Mouse (Mus musculus): ENCODE results near the gene Fam53b.

Gene Fam53b

GRCm38 (mm10) chr7:132810879-132811278 lies 2.8 kb downstream of the Fam53b start:
- DNase-seq: peak; percentile 93

- no peak for DNase-seq
These were observed 3.3 kb downstream of the Fam53b start for GRCm38 (mm10) chr7:132810368-132810767.

- no peak for DNase-seq
These were observed 4.0 kb downstream of the Fam53b start for GRCm38 (mm10) chr7:132809721-132810120.

DNA sequence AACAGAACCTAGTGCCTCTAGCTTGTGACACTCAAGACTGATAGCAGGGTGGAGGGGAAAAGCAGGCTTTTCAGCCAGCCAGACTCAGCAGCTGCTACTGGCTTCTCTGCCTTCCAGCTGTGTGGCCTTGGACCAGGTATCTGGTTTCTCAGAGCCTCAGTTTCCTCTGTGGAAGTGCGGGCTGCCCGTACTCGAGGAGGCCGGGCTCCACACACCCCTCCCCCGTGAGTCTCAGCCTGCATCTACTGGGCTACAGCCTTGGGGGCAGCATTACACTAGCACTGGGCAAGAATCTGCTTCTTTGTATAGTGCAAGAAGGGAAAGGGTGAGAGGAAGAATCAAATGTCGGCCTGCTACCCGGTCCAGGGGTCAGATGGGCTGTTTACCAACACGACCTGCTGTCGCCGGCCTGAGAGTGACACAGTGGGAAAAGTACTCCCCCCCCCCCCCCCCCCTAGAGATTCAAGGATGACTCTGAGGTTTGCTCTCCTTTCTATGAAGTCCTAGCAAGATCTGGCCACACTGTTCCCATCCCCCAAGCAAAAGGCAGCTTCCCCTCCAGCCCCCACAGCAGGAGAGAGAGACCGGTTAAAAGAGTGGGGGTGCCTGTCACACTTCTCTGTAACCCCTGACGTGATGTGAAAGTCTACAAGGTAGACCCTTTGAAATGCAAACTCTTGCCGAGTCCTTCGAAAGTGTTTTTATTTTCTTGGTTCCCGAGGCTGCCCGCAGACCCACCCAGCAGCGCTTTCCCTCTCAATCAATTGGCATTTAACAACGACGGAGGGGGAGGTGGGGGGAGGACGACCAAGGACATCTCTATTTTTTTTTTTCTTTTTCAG lies 4.6 kb downstream of the Fam53b start:
- DNase-seq: peak; percentile 44

DNA sequence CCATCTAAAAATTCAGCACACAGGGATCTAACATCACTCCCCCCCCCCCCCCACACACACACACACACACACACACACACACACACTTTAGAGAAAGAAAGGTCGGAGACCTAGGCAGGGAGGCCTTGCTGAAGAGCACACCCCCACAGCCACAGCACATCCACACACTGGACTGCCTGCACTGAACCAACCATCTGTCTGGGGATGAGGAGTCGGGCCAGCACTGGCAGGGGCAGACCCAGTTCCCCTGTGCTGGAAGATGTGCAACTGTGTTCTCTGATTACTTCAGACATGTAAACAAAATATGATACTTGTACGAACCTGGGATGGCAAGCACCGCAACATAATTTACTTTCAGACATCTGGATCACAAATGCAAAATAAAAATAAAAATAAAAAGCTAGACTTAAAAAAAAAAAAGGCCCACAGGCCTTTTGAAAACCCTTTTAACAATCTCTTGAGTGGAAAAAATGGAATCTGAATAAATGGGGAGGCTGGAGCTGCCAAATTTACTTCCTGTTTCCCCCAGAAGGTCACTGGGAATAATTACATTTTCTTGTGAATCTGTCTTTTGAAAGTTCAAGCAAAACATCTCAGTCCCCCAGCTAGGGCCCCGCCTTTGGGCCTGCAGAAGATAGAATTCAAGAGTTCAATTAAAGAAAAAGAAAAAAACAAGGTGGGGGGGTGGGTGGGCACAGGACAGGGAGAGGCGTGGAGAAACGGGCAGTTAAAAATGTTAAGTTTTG lies 5.5 kb downstream of the Fam53b start:
- no peak for DNase-seq

GRCm38 (mm10) chr7:132806926-132807857 lies 6.5 kb downstream of the Fam53b start:
- no peak for DNase-seq

GRCm38 (mm10) chr7:132806286-132806685 lies 7.4 kb downstream of the Fam53b start:
- no peak for DNase-seq

DNA sequence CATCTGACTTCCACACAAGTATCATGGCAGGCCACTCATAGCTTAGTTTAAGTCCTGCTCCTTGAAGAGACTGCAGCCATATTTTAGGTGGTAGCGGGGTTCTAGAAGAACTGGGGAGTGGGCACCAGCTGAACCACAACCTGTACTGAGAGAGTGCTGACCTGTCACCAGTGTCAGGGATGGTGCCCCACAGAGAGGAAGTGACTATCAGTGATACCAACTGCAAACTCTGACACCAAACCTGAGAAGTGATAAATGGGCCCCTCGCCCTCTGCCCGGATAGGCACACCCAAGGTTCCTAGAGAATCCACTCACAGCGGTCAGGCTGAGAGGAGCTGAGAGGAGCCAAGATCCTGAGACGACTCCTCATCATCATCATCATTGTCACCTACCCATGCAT lies 8.7 kb downstream of the Fam53b start:
- DNase-seq: peak; percentile 77

- no peak for DNase-seq
These were observed 9.2 kb downstream of the Fam53b start for GRCm38 (mm10) chr7:132804461-132804860.

GRCm38 (mm10) chr7:132803962-132804361 lies 9.7 kb downstream of the Fam53b start:
- peak; percentile 62 for DNase-seq

DNA sequence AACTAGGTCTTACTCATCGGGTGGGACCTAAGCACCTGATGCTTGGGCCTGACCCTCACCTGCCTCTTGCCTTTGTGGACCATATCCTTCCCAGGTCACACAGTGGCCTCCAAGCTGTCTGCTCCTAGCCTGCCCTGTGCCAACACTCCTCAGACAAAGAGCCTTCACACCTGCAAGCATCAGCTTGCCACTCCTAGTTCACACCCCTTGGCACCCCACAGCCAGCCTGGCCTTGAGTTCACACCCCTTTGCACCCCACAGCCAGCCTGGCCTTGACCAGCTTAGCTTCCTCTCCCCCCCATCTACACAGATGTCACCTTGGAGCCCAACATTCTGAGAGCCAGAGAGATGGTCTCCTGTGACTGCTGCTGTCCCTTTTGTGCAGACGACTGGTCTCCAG lies 10.3 kb downstream of the Fam53b start:
- DNase-seq: no peak

DNA sequence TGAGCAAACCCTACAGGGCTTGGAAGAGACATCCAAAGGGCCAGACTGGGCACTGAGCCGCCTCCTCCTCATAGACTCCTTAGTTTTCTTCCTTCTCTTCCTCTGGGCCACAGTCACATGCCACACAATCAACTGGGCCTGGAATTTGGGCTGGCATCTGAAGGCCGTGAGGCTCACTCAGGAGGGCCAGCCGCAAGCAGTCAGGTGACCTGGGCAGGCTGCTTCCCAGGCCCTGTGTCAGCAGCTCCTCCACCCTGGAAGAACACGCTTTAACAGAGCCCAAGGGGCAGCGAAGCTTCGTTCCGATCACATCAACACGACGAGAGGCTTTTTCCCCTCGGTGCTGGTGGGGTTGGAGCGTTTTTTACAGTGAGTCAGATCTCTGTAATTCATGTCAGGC lies 11.0 kb downstream of the Fam53b start:
- DNase-seq: no peak

DNA sequence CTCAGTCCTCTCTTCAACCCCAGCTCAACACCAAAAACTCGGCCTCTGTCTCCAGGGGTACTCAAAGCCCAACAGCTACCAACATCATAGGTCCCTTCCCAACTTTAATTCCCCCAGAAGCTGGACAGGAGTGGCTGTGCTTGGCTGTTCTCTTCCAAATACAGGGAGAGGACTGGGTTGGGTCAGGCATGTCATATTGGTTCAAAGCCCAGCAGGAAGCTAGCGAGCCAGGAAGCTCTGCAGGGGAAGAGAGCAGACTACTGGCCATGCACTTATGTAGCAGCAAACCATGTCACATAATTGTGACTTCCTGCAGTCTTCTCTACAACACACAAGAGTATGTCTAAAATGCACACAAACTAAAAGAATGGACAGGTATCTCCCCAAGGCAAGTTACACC lies 11.6 kb downstream of the Fam53b start:
- DNase-seq: no peak

- DNase-seq: no peak
These were observed 12.2 kb downstream of the Fam53b start for GRCm38 (mm10) chr7:132801509-132801908.

DNA sequence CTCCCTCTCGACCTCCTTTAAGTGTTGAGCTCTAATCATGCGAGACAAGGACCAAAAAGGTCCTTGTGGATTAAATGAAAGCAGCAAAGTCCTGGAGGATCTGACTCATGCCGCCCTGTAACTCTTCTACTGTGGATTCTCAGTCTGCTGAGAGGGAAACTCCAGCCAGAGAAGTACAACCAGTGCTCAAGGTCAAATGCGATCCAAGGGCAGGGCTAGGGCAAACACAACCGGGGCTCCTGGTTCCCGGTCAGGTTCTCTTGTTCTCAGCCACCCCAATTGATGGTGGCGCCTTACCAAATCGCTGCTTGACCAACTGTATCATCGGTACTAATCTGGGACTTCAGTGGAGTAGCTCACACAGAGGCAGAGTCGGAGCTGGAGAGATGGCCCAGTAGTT lies 12.8 kb downstream of the Fam53b start:
- no peak for DNase-seq

GRCm38 (mm10) chr7:132799119-132800016 lies 14.3 kb downstream of the Fam53b start:
- no peak for DNase-seq

DNA sequence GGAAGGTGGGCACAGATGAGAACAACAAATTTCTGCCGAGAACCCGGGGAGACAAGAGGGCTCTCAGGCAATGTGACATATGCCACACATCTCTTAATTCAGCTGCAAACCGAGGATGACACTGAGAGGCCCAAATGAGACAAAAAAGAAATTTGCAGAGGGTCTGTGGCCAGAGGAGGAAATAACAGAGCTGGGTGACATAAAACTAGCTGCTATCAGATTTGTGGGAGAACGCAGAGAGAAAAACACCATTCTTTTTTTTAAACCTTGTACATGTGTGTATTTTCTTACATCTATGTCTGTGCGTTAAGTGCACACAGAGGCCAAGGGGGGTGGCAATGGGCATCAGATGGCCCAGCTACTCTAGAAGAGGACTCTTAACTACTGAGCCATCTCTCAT lies 18.5 kb downstream of the Fam53b start:
- DNase-seq: no peak

DNA sequence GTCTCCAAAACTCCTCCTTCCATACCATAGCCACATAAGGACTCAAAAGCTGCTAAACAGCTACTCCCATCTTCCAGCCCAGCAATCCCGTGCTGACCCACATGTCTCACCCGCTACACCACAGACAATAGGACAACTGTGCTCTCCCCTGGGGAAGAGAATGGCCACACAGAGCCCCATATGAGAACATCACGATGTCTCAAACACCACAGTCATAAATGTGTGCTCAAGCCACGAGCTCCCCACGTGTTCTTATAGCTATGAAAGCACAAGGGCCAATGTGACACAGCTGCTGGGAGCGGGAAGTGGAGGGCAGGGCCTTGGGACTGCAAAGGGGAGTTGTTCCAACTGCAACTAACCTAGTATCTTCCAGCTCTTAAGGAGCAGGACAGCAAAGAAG lies 20.2 kb downstream of the Fam53b start:
- DNase-seq: no peak

GRCm38 (mm10) chr7:132790447-132791219 lies 23.1 kb downstream of the Fam53b start:
- DNase-seq: no peak

- no peak for DNase-seq
These were observed 24.9 kb downstream of the Fam53b start for GRCm38 (mm10) chr7:132788826-132789225.

Data from liver (tissue).